Mouse (Mus musculus): ENCODE data around the gene Tnp1. TPM values are rescaled to one million over a fixed set of nuclear protein-coding genes. Genes with fewer than 3 reads are reported as not detected.
A peak's percentile ranks its signal among the peaks of the same experiment; 100 is the strongest.

Tnp1 gene
- polyA plus RNA-seq, 1 experiment from 2014 or later, result not detected

DNA sequence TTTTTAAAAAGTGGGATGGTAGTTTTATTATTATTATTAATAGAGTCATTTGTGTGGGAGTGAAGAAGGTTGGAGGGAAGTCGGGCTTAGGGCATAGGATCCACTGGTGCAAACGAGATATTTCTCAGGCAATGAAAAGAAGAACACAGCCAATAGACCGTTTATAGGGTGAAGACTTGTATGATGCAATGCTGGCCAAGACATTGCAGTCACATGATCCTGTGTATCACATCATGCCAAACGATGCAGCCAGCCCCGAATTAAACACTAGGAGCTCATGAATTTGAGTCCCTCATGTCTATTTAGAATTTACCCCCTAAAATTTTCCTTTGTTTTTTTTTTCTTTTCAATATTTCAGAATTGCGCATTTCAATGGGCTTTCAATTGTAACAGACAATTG lies 13.0 kb upstream of the Tnp1 start:
- 85% methylated on average over 6 of the region's 6 CpGs for WGBS

DNA sequence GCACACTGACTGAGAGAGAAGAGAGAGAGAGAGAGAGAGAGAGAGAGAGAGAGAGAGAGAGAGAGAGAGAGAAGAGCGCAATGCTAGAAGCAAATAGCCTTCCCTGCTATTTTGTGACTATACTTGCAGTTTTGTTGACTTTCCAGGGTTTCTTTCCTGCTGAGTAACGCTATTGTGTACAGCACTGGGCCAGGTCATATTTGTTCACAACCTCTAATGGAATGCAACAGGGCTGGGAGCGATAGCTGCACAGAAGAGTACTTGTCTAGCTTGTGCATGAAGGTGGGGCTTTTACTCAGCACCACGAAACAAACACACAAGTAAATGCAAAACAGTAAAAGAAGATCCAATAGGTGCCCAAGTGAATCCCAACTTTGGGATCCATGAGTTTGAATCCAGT lies 11.7 kb upstream of the Tnp1 start:
- no peak overlapping the region for H3K4me2 ChIP-seq (replicated peaks; ENCODE audit: low read depth, low read length)
- H3K9me3 ChIP-seq (ENCODE audit: control insufficient read depth, low read depth, low read length), result no peaks in the 10 kb centered on the region
- H3K4me3 ChIP-seq (ENCODE audit: low read depth, low read length), result no peak overlapping the region
- H3K27me3 ChIP-seq (ENCODE audit: control insufficient read depth, insufficient read depth, low read length), result no peaks in the 10 kb centered on the region
- peaks cover 9% of the 10 kb centered on the region; the same call in 1 of the 2 replicates for H3K4me1 ChIP-seq (ENCODE audit: control insufficient read depth, insufficient read depth, low read length)
- WGBS, result 67% methylated on average over 4 of the region's 4 CpGs
- H3K9ac ChIP-seq (replicated peaks; ENCODE audit: low read depth, low read length), result no peak overlapping the region
- no peaks in the 10 kb centered on the region for H3K36me3 ChIP-seq (ENCODE audit: control insufficient read depth, insufficient read depth, low read length)
- H3K27ac ChIP-seq (ENCODE audit: low read length), result peak overlapping the region; percentile 39; the same call in 1 of the 2 replicates
- 0 out of 2 replicates have a peak, but pooled peaks have one; percentile 72 for ATAC-seq (ENCODE audit: insufficient number of reproducible peaks, insufficient read depth, low FRiP score, low read depth)

More for the DNA sequence above, 13.0 kb upstream of the Tnp1 start:
- Histone ChIP-seq H3K9me3 (ENCODE audit: control insufficient read depth, low read depth, low read length) (no peaks in the 10 kb centered on the region), H3K36me3 (ENCODE audit: control insufficient read depth, insufficient read depth, low read length) (no peaks in the 10 kb centered on the region), H3K4me1 (ENCODE audit: control insufficient read depth, insufficient read depth, low read length) (peaks cover 9% of the 10 kb centered on the region; the same call in 1 of the 2 replicates), H3K9ac (replicated peaks; ENCODE audit: low read depth, low read length) (no peak overlapping the region), H3K4me3 (ENCODE audit: low read depth, low read length) (no peak overlapping the region), H3K27ac (ENCODE audit: low read length) (no peak overlapping the region), H3K4me2 (replicated peaks; ENCODE audit: low read depth, low read length) (no peak overlapping the region), H3K27me3 (ENCODE audit: control insufficient read depth, insufficient read depth, low read length) (no peaks in the 10 kb centered on the region)
- no peak for ATAC-seq (ENCODE audit: insufficient number of reproducible peaks, insufficient read depth, low FRiP score, low read depth)

DNA sequence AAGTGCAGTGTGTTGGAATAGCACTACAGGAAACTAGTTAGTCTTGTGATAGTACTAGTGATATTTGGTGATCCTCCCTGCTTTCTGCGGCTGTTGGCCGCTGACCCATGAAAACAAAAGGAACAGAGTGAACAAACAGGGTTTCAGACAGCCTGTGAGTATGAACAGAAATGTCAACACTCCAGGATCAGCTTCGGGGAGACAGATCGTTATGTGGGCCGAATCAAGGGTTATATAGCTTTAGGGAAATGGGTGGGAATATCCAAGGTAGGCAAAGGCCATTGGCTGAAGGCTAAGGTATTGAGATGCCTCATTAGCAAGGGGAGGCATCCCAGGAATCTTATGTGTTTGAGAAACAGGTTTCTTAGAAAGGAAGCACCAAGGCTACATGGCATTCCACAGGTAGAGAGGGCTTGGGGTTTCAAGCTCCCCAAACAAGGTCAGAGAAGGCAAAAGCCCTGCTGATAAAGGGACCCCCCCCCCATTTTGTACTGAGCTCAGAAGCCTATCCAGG lies 11.1 kb upstream of the Tnp1 start:
- 70% methylated on average over 5 of the region's 5 CpGs for WGBS
- Histone ChIP-seq H3K27ac (ENCODE audit: low read length) (peak overlapping the region; percentile 39; the same call in 1 of the 2 replicates), H3K36me3 (ENCODE audit: control insufficient read depth, insufficient read depth, low read length) (no peaks in the 10 kb centered on the region), H3K4me3 (ENCODE audit: low read depth, low read length) (no peak overlapping the region), H3K9me3 (ENCODE audit: control insufficient read depth, low read depth, low read length) (no peaks in the 10 kb centered on the region), H3K4me1 (ENCODE audit: control insufficient read depth, insufficient read depth, low read length) (peaks cover 9% of the 10 kb centered on the region; the same call in 1 of the 2 replicates), H3K9ac (replicated peaks; ENCODE audit: low read depth, low read length) (no peak overlapping the region), H3K27me3 (ENCODE audit: control insufficient read depth, insufficient read depth, low read length) (no peaks in the 10 kb centered on the region), H3K4me2 (replicated peaks; ENCODE audit: low read depth, low read length) (no peak overlapping the region)
- ATAC-seq (ENCODE audit: insufficient number of reproducible peaks, insufficient read depth, low FRiP score, low read depth), result peak; percentile 58; the same call in 1 of the 2 replicates

DNA sequence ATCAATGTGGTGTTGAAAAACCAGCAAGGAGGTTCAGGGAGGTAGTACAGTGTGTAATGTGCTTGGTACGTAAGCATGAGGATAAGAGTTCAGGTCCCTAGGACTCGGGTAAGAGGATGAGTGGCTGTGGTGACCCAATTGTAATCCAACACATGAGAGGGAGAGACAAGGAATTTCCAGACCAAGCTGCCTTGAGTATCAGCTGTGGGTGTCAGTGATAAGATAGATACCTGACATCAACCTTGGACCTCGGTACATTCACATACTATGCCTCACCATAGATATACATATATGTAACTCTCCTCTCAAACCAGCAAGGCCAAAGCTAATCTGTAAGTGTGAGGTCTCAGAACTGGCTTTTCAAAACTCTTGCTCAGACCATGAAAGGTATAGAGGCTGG lies 10.4 kb upstream of the Tnp1 start:
- WGBS, result 91% methylated on average over 3 of the region's 3 CpGs
- Histone ChIP-seq H3K36me3 (ENCODE audit: control insufficient read depth, insufficient read depth, low read length) (no peaks in the 10 kb centered on the region), H3K4me1 (ENCODE audit: control insufficient read depth, insufficient read depth, low read length) (peaks cover 9% of the 10 kb centered on the region; the same call in 1 of the 2 replicates), H3K27ac (ENCODE audit: low read length) (no peak overlapping the region), H3K9ac (replicated peaks; ENCODE audit: low read depth, low read length) (no peak overlapping the region), H3K9me3 (ENCODE audit: control insufficient read depth, low read depth, low read length) (no peaks in the 10 kb centered on the region), H3K4me3 (ENCODE audit: low read depth, low read length) (no peak overlapping the region), H3K27me3 (ENCODE audit: control insufficient read depth, insufficient read depth, low read length) (no peaks in the 10 kb centered on the region), H3K4me2 (replicated peaks; ENCODE audit: low read depth, low read length) (no peak overlapping the region)
- no peak for ATAC-seq (ENCODE audit: insufficient number of reproducible peaks, insufficient read depth, low FRiP score, low read depth)

GRCm38 (mm10) chr1:73006847-73007246 lies 8.9 kb downstream of the Tnp1 start:
- Histone ChIP-seq H3K4me3 (ENCODE audit: low read depth, low read length) (no peak overlapping the region), H3K9ac (replicated peaks; ENCODE audit: low read depth, low read length) (no peak overlapping the region), H3K36me3 (ENCODE audit: control insufficient read depth, insufficient read depth, low read length) (no peaks in the 10 kb centered on the region), H3K27ac (ENCODE audit: low read length) (no peak overlapping the region), H3K27me3 (ENCODE audit: control insufficient read depth, insufficient read depth, low read length) (no peaks in the 10 kb centered on the region), H3K4me2 (replicated peaks; ENCODE audit: low read depth, low read length) (no peak overlapping the region), H3K9me3 (ENCODE audit: control insufficient read depth, low read depth, low read length) (no peaks in the 10 kb centered on the region), H3K4me1 (ENCODE audit: control insufficient read depth, insufficient read depth, low read length) (no peaks in the 10 kb centered on the region)
- 98% methylated on average over 1 of the region's 1 CpGs for WGBS
- no peak for ATAC-seq (ENCODE audit: insufficient number of reproducible peaks, insufficient read depth, low FRiP score, low read depth)

GRCm38 (mm10) chr1:73004890-73005289 lies 10.8 kb downstream of the Tnp1 start:
- H3K9ac ChIP-seq (replicated peaks; ENCODE audit: low read depth, low read length), result no peak overlapping the region
- no peaks in the 10 kb centered on the region for H3K27me3 ChIP-seq (ENCODE audit: control insufficient read depth, insufficient read depth, low read length)
- no peaks in the 10 kb centered on the region for H3K9me3 ChIP-seq (ENCODE audit: control insufficient read depth, low read depth, low read length)
- no peak overlapping the region for H3K4me2 ChIP-seq (replicated peaks; ENCODE audit: low read depth, low read length)
- no peak overlapping the region for H3K27ac ChIP-seq (ENCODE audit: low read length)
- no peak for ATAC-seq (ENCODE audit: insufficient number of reproducible peaks, insufficient read depth, low FRiP score, low read depth)
- whole genome bisulfite sequencing, result 87% methylated on average over 2 of the region's 2 CpGs
- no peak overlapping the region for H3K4me3 ChIP-seq (ENCODE audit: low read depth, low read length)
- H3K4me1 ChIP-seq (ENCODE audit: control insufficient read depth, insufficient read depth, low read length), result no peaks in the 10 kb centered on the region
- H3K36me3 ChIP-seq (ENCODE audit: control insufficient read depth, insufficient read depth, low read length), result no peaks in the 10 kb centered on the region

DNA sequence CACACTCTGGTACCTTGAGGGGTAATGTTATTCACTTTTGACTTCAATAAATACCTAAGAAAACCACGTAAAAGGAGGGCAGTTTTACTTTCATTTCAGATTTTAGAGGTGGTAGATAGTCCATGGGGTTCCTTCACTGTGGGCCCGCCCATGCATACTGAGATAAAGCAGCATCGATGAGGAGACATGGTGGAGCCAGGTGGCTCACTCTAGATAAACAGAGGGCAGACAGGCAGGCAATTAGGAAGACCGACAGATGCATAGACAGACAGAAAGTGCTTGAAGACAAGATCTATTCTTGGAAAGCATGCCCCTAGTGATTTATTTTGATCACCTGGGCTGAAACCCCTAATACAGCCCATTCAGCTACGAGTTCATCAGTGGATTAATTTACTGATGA lies 13.1 kb downstream of the Tnp1 start:
- Histone ChIP-seq H3K36me3 (ENCODE audit: control insufficient read depth, insufficient read depth, low read length) (no peaks in the 10 kb centered on the region), H3K4me3 (ENCODE audit: low read depth, low read length) (no peak overlapping the region), H3K9me3 (ENCODE audit: control insufficient read depth, low read depth, low read length) (no peaks in the 10 kb centered on the region), H3K4me2 (replicated peaks; ENCODE audit: low read depth, low read length) (no peak overlapping the region), H3K27me3 (ENCODE audit: control insufficient read depth, insufficient read depth, low read length) (no peaks in the 10 kb centered on the region), H3K27ac (ENCODE audit: low read length) (no peak overlapping the region), H3K9ac (replicated peaks; ENCODE audit: low read depth, low read length) (no peak overlapping the region), H3K4me1 (ENCODE audit: control insufficient read depth, insufficient read depth, low read length) (no peaks in the 10 kb centered on the region)
- ATAC-seq (ENCODE audit: insufficient number of reproducible peaks, insufficient read depth, low FRiP score, low read depth), result no peak
- 43% methylated on average over 5 of the region's 5 CpGs for WGBS

DNA sequence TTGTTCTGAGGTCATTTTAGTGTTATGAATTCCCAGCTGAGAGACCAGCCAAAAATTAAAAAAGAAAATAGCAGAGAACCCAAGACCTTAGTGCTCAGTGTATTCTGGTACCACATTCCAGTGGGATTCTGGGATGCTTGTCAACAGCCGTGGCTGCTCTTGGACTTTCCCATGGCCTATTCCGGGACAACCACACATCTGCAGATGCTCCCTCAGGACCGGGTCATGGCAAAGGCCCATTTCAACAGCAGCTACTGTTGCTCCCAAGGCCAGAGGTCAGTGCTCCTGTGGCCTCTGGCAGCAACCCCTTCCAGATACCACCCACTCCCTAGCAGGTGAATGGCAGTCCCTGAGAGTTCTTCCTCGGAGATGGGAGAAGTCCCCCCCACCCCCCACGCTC lies 13.7 kb downstream of the Tnp1 start:
- H3K4me3 ChIP-seq (ENCODE audit: low read depth, low read length), result no peak overlapping the region
- ATAC-seq (ENCODE audit: insufficient number of reproducible peaks, insufficient read depth, low FRiP score, low read depth), result no peak
- H3K4me1 ChIP-seq (ENCODE audit: control insufficient read depth, insufficient read depth, low read length), result no peaks in the 10 kb centered on the region
- no peaks in the 10 kb centered on the region for H3K36me3 ChIP-seq (ENCODE audit: control insufficient read depth, insufficient read depth, low read length)
- H3K9ac ChIP-seq (replicated peaks; ENCODE audit: low read depth, low read length), result no peak overlapping the region
- WGBS, result 73% methylated on average over 5 of the region's 5 CpGs
- H3K27ac ChIP-seq (ENCODE audit: low read length), result no peak overlapping the region
- H3K9me3 ChIP-seq (ENCODE audit: control insufficient read depth, low read depth, low read length), result no peaks in the 10 kb centered on the region
- H3K27me3 ChIP-seq (ENCODE audit: control insufficient read depth, insufficient read depth, low read length), result no peaks in the 10 kb centered on the region
- no peak overlapping the region for H3K4me2 ChIP-seq (replicated peaks; ENCODE audit: low read depth, low read length)

Data from stomach, embryonic 14.5 days (tissue).